Mouse (Mus musculus) MEL (cell line): ENCODE measurements around the gene Lrrc14b.

Experiments
- JUND ChIP-seq: IDR thresholded peaks from 2 replicates; pipeline ENCODE4 v1.6.1; 2011; ENCODE audit warnings: low read depth, mild to moderate bottlenecking, improper control_type of control experiment, low read length
- POLR2A ChIP-seq, 2 experiments: IDR thresholded peaks; 2 replicates each; pipeline ENCODE4 v1.6.1; 2011 to 2012; ENCODE audit warnings: low read length in 2 of 2, mild to moderate bottlenecking in 2 of 2, control low read depth in 1 of 2, improper control_type of control experiment in 1 of 2, low read depth in 1 of 2, moderate library complexity in 1 of 2; ENCODE audit not compliant: control insufficient read depth in 1 of 2, insufficient read depth in 1 of 2, poor library complexity in 1 of 2

DNA sequence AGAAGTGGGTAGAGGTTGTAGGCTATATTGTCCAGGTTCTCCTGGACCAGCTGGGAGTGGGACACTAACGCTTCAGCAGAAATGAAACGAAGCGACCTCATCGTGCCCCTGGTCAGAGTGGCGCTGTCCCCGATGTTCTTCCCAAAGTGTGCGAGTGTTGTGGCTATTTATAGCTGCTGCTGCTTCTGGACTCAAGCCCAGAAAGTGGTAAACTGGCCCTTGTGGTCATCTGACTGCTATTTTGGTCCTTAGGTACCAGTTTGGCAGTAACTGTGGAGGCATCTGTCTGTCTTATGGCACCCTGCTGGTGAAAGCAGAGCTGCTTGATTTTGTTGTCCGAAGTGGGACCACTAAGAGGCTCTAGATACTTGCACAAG, at the start of gene Lrrc14b:
- TF ChIP-seq POLR2A (IDR thresholded peaks at IDR 0.05; ENCODE audit: control insufficient read depth in 1 of 2, insufficient read depth in 1 of 2, low read depth in 1 of 2, low read length in 2 of 2, poor library complexity in 1 of 2) (no peak), JUND (no peak)
